ENCODE assay signal across 8 mouse cellular contexts in genomic region chr2:154943101-154943500, GRCm38 (mm10). TPM values are rescaled to one million over a fixed set of nuclear protein-coding genes. Genes with fewer than 3 reads are reported as not detected.
DNase-seq lines count a peak whose midpoint lies in the region; ATAC-seq and TF ChIP-seq lines count a peak whose summit lies in the region.

No protein-coding gene starts in this region.

- intact Hi-C loops in heart, adult 2 months (cut with DNase I): loop anchor here (1.0 to 5.0 kb wide), 5 partner anchors 26 to 532 kb away; no protein-coding TSS in a partner anchor

- no peaks in the 10 kb centered on the region for H3K36me3 ChIP-seq in embryonic facial prominence, embryonic 13.5 days
- H3K36me3 ChIP-seq in heart, adult 2 months (ENCODE audit: control insufficient read depth, insufficient read depth, low read length): no peaks in the 10 kb centered on the region
- H3K36me3 ChIP-seq in limb, embryonic 12.5 days: no peaks in the 10 kb centered on the region
- H3K36me3 ChIP-seq in midbrain, embryonic 15.5 days (replicated peaks): no peaks in the 10 kb centered on the region

- H3K4me1 ChIP-seq in embryonic facial prominence, embryonic 13.5 days: peaks cover 18% of the 10 kb centered on the region
- H3K4me1 ChIP-seq in heart, adult 2 months (ENCODE audit: control insufficient read depth, insufficient read depth, low read length): peaks cover 1% of the 10 kb centered on the region; the same call in 1 of the 2 replicates
- peaks cover 21% of the 10 kb centered on the region for H3K4me1 ChIP-seq in limb, embryonic 12.5 days (replicated peaks)
- H3K4me1 ChIP-seq in midbrain, embryonic 15.5 days: peaks cover 3% of the 10 kb centered on the region; the same call in 1 of the 2 replicates

- H3K4me2 ChIP-seq in embryonic facial prominence, embryonic 13.5 days: peak overlapping the region; percentile 45
- peak overlapping the region; percentile 37 for H3K4me2 ChIP-seq in limb, embryonic 12.5 days
- H3K4me2 ChIP-seq in midbrain, embryonic 15.5 days: peak overlapping the region; percentile 20; the same call in 1 of the 2 replicates

- peak; percentile 97 for TF ChIP-seq CTCF in heart, adult 2 months (IDR thresholded peaks at IDR 0.05)

- H3K9me3 ChIP-seq in embryonic facial prominence, embryonic 13.5 days: no peaks in the 10 kb centered on the region
- no peaks in the 10 kb centered on the region for H3K9me3 ChIP-seq in limb, embryonic 12.5 days
- no peaks in the 10 kb centered on the region for H3K9me3 ChIP-seq in midbrain, embryonic 15.5 days

- H3K4me3 ChIP-seq in embryonic facial prominence, embryonic 13.5 days: peak overlapping the region; percentile 24
- H3K4me3 ChIP-seq in heart, adult 2 months: no peak overlapping the region
- peak overlapping the region; percentile 17; the same call in 1 of the 2 replicates for H3K4me3 ChIP-seq in limb, embryonic 12.5 days (replicated peaks)
- H3K4me3 ChIP-seq in midbrain, embryonic 15.5 days: no peak overlapping the region

- no peak overlapping the region for H3K9ac ChIP-seq in embryonic facial prominence, embryonic 13.5 days
- no peak overlapping the region for H3K9ac ChIP-seq in heart, adult 2 months (ENCODE audit: low read depth, low read length)
- no peak overlapping the region for H3K9ac ChIP-seq in limb, embryonic 12.5 days (replicated peaks)
- no peak overlapping the region for H3K9ac ChIP-seq in midbrain, embryonic 15.5 days

- no peak for ATAC-seq in embryonic facial prominence, embryonic 13.5 days (ENCODE audit: insufficient number of reproducible peaks, insufficient read depth, low FRiP score, low TSS enrichment, low read depth)
- no peak for ATAC-seq in limb, embryonic 12.5 days (ENCODE audit: insufficient number of reproducible peaks, insufficient read depth, low FRiP score, low TSS enrichment, low read depth)
- ATAC-seq in midbrain, embryonic 15.5 days (replicated peaks): no peak

- H3K79me2 ChIP-seq in heart, adult 2 months (replicated peaks; ENCODE audit: control insufficient read depth, insufficient read depth, low read length): no peaks in the 10 kb centered on the region

- H3K27ac ChIP-seq in embryonic facial prominence, embryonic 13.5 days: peak overlapping the region; percentile 29; the same call in 1 of the 2 replicates
- no peak overlapping the region for H3K27ac ChIP-seq in heart, adult 2 months
- H3K27ac ChIP-seq in limb, embryonic 12.5 days: 0 out of 2 replicates have a peak overlapping the region, but pooled peaks have one; percentile 41
- H3K27ac ChIP-seq in midbrain, embryonic 15.5 days: no peak overlapping the region

- 6% methylated on average over 11 of the region's 11 CpGs for WGBS in embryonic facial prominence, embryonic 13.5 days
- WGBS in heart, adult 2 months: 6% methylated on average over 11 of the region's 11 CpGs
- WGBS in limb, embryonic 12.5 days: 7% methylated on average over 11 of the region's 11 CpGs
- WGBS in midbrain, embryonic 15.5 days: 5% methylated on average over 11 of the region's 11 CpGs

- DNase-seq in 3T3-L1 (ENCODE audit: low read depth, low spot score): peak; percentile 78
- DNase-seq in adrenal gland, postnatal 4 days (ENCODE audit: low spot score in 2 of 2): peak; percentile 69 to 73
- peak; percentile 77 to 90 for DNase-seq in heart, adult 2 months
- DNase-seq in kidney, adult 8-10 months: peak; percentile 61 to 83
- peak; percentile 57 to 81 for DNase-seq in spleen, postnatal 10 days (ENCODE audit: low spot score in 2 of 2)

- no peak for TF ChIP-seq POLR2A in heart, adult 2 months (IDR thresholded peaks at IDR 0.05; ENCODE audit: insufficient read depth, low read depth, low read length)

- no peaks in the 10 kb centered on the region for H3K27me3 ChIP-seq in embryonic facial prominence, embryonic 13.5 days
- no peaks in the 10 kb centered on the region for H3K27me3 ChIP-seq in heart, adult 2 months (ENCODE audit: control insufficient read depth, insufficient read depth, low read length)
- peaks cover 4% of the 10 kb centered on the region for H3K27me3 ChIP-seq in limb, embryonic 12.5 days
- H3K27me3 ChIP-seq in midbrain, embryonic 15.5 days (replicated peaks): no peaks in the 10 kb centered on the region

- TF ChIP-seq EP300 in heart, adult 2 months (IDR thresholded peaks at IDR 0.05; ENCODE audit: insufficient read depth, low read depth, low read length): peak; percentile 72

RNA-seq across cellular contexts. Expression of gene Eif2s2, which starts 50.4 kb away (rescaled TPM):
- 100 to 1,000 TPM; 133 to 138 TPM for total RNA-seq in adrenal gland, postnatal 4 days (2021)
- 138 and 143 TPM in 2 replicates for polyA plus RNA-seq in embryonic facial prominence, embryonic 13.5 days (2015; fragmentation: Nextera tagmentation; extraction: Ambion mirVana)
- total RNA-seq in heart, adult 2 months (2021): 10 to 100 TPM; 49.0 to 56.6 TPM
- polyA plus RNA-seq in heart, adult 2 months (2012; rRNA removed): 12.0 and 22.1 TPM in 2 replicates
- 107 and 113 TPM in 2 replicates for polyA plus RNA-seq in limb, embryonic 12.5 days (2016; fragmentation: Nextera tagmentation; extraction: Ambion mirVana)
- polyA plus RNA-seq in midbrain, embryonic 15.5 days (2015; fragmentation: Nextera tagmentation; extraction: Ambion mirVana): 61.7 and 69.0 TPM in 2 replicates

Comparison
In these comparisons a context has a peak if more than half of its experiments do, and no peak if none do; other contexts are left out.
1. H3K27ac ChIP-seq: peak in embryonic facial prominence, embryonic 13.5 days (single experiment) and limb, embryonic 12.5 days (single experiment); none in heart, adult 2 months (single experiment) and midbrain, embryonic 15.5 days (single experiment).
2. H3K4me3 ChIP-seq: peak in embryonic facial prominence, embryonic 13.5 days (single experiment) and limb, embryonic 12.5 days (single experiment); none in heart, adult 2 months (single experiment) and midbrain, embryonic 15.5 days (single experiment).
3. Peak in every context shown above with its lines, with median percentiles within 50 percentile points of each other: DNase-seq and H3K4me2 ChIP-seq.